ENCODE assay signal across 20 mouse cellular contexts in the genomic region with DNA sequence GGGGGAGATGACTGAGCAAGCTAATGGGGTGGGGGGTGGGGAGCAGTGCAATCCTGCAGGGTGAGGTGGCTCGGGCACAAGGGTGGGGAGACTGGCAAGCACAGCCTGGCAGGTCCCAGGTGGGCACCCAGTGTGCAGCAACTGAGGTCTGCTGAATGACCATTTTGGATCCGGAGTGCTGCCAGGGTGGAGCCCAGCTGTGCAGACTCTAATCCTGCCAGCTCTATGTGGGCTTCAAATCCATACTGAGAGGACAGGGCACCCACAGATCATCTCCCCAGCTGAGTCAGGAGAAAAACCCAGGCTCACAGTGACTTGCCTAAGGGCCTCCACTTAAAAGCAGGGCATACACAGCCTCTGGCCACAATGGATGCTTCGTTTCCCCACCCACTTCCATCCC. TPM values are rescaled to one million over a fixed set of nuclear protein-coding genes. Genes with fewer than 3 reads are reported as not detected.
A peak's percentile ranks its signal among the peaks of the same experiment; 100 is the strongest.
DNase-seq lines count a peak whose midpoint lies in the region; ATAC-seq and TF ChIP-seq lines count a peak whose summit lies in the region.
"Had no signal": no experiment of that assay in that cellular context is flagged by ENCODE, and none has a peak within 500 bp of the region (broad histone marks: within the 10 kb centered on the region; RNA-seq: fewer than 3 reads in every experiment).

No protein-coding gene starts in this region.

- H3K9me3 ChIP-seq in hindbrain, embryonic 13.5 days, result no peaks in the 10 kb centered on the region
- no peaks in the 10 kb centered on the region for H3K9me3 ChIP-seq in midbrain, embryonic 15.5 days
- H3K9me3 ChIP-seq: limb, embryonic 12.5 days had no signal

- peaks cover 49% of the 10 kb centered on the region for H3K4me1 ChIP-seq in hindbrain, embryonic 13.5 days (replicated peaks)
- H3K4me1 ChIP-seq in midbrain, embryonic 15.5 days, result peaks cover 48% of the 10 kb centered on the region

- peak; percentile 5; the same call in 1 of the 2 replicates for ATAC-seq in frontal cortex, adult (ENCODE audit: low TSS enrichment)
- no peak for ATAC-seq in hindbrain, embryonic 13.5 days (ENCODE audit: low FRiP score)
- peak; percentile 21; the same call in 1 of the 2 replicates for ATAC-seq in midbrain, embryonic 15.5 days (replicated peaks)
- ATAC-seq: inflammation-experienced regulatory T-cells, adult 6 months; liver, postnatal 0 days had no signal

- intact Hi-C loops in left cerebral cortex, adult 2 months (cut with DNase I), result no loop called here

- peak overlapping the region; percentile 89 for H3K27ac ChIP-seq in left cerebral cortex, adult 2 months
- peak overlapping the region; percentile 90 for H3K27ac ChIP-seq in hindbrain, embryonic 13.5 days
- H3K27ac ChIP-seq in midbrain, embryonic 15.5 days, result peak overlapping the region; percentile 5; the same call in 1 of the 2 replicates
- H3K27ac ChIP-seq: limb, embryonic 12.5 days had no signal

- 53% methylated on average over 3 of the region's 3 CpGs for WGBS in hindbrain, embryonic 13.5 days
- WGBS in midbrain, embryonic 15.5 days, result 51% methylated on average over 3 of the region's 3 CpGs

- no peak for DNase-seq in frontal cortex, postnatal 25 days (ENCODE audit: low spot score in 2 of 2)
- no peak for DNase-seq in left cerebral cortex, adult 2 months (ENCODE audit: extremely low spot score in 1 of 2, low spot score in 2 of 2)
- DNase-seq in left cerebral cortex, adult 8-10 months (ENCODE audit: low spot score in 2 of 2), result no peak
- no peak for DNase-seq in right cerebral cortex, adult 18-20 months
- DNase-seq: gastrocnemius, postnatal 14 days; liver, postnatal 0 days; lung, postnatal 36 days; right cerebral cortex, postnatal 4 days had no signal

- H3K36me3 ChIP-seq in hindbrain, embryonic 13.5 days, result no peaks in the 10 kb centered on the region
- no peaks in the 10 kb centered on the region for H3K36me3 ChIP-seq in midbrain, embryonic 15.5 days (replicated peaks)
- H3K36me3 ChIP-seq: limb, embryonic 12.5 days had no signal

- no peak overlapping the region for H3K4me2 ChIP-seq in hindbrain, embryonic 13.5 days
- no peak overlapping the region for H3K4me2 ChIP-seq in midbrain, embryonic 15.5 days

- peaks cover 8% of the 10 kb centered on the region; the same call in 1 of the 2 replicates for H3K27me3 ChIP-seq in hindbrain, embryonic 13.5 days
- H3K27me3 ChIP-seq in midbrain, embryonic 15.5 days (replicated peaks), result no peaks in the 10 kb centered on the region

- H3K4me3 ChIP-seq in left cerebral cortex, adult 2 months, result no peak overlapping the region
- H3K4me3 ChIP-seq in hindbrain, embryonic 13.5 days, result no peak overlapping the region
- no peak overlapping the region for H3K4me3 ChIP-seq in midbrain, embryonic 15.5 days
- H3K4me3 ChIP-seq: erythroblast, embryonic 14.5 days; limb, embryonic 12.5 days had no signal

- TF ChIP-seq CTCF in left cerebral cortex, adult 2 months (IDR thresholded peaks at IDR 0.05), result no peak

- peak overlapping the region; percentile 55 for H3K9ac ChIP-seq in hindbrain, embryonic 13.5 days
- no peak overlapping the region for H3K9ac ChIP-seq in midbrain, embryonic 15.5 days
- H3K9ac ChIP-seq: liver, postnatal 0 days had no signal

RNA-seq across cellular contexts. Expression of a gene that starts 15.8 kb away (rescaled TPM):
- not detected for total RNA-seq in left cerebral cortex, adult 2 months (2021)
- total RNA-seq in left cerebral cortex, adult 8-10 months (2022), result not detected
- not detected in 2 replicates for polyA plus RNA-seq in hindbrain, embryonic 13.5 days (2015; fragmentation: Nextera tagmentation; extraction: Ambion mirVana)
- polyA plus RNA-seq in midbrain, embryonic 15.5 days (2015; fragmentation: Nextera tagmentation; extraction: Ambion mirVana), result not detected in 2 replicates
- total RNA-seq: adrenal gland, postnatal 4 days; gastrocnemius, postnatal 14 days; layer of hippocampus, postnatal 25 days; MEL had no signal
- polyA plus RNA-seq: erythroblast, embryonic 14.5 days; heart, embryonic 14.5 days; inflammation-experienced regulatory T-cells, adult 6 months; kidney, embryonic 14.5 days; limb, embryonic 12.5 days; liver, postnatal 0 days; thymus, postnatal 0 days had no signal

RNA-seq across cellular contexts. Expression of a gene that starts 21.4 kb away (rescaled TPM):
- 10 to 100 TPM; 45.0 to 51.3 TPM for total RNA-seq in left cerebral cortex, adult 2 months (2021)
- 10 to 100 TPM; 41.1 to 48.9 (median 45.1) TPM for total RNA-seq in left cerebral cortex, adult 8-10 months (2022)
- 42.4 and 43.8 TPM in 2 replicates for polyA plus RNA-seq in hindbrain, embryonic 13.5 days (2015; fragmentation: Nextera tagmentation; extraction: Ambion mirVana)
- 50.8 and 54.6 TPM in 2 replicates for polyA plus RNA-seq in midbrain, embryonic 15.5 days (2015; fragmentation: Nextera tagmentation; extraction: Ambion mirVana)

Comparison
In these comparisons a context has a peak if more than half of its experiments do, and no peak if none do; other contexts are left out.
1. H3K27ac ChIP-seq: peak in every context shown above with its lines; median percentile 90 in hindbrain, embryonic 13.5 days; 89 in left cerebral cortex, adult 2 months; 5 in midbrain, embryonic 15.5 days.